Mouse (Mus musculus) embryonic fibroblast, embryonic 13.5 days (primary cell): ENCODE results near the gene Terf2ip.

Source experiments
- CTCF ChIP-seq: IDR thresholded peaks from 2 replicates; pipeline ENCODE4 v1.5.1; 2011; ENCODE audit warnings: mild to moderate bottlenecking, control low read depth, low read length, moderate library complexity, borderline replicate concordance; ENCODE audit not compliant: insufficient read depth
- POLR2A ChIP-seq: IDR thresholded peaks from 2 replicates; pipeline ENCODE4 v1.6.1; 2011; ENCODE audit warnings: low read depth, mild to moderate bottlenecking, control low read depth, low read length, moderate library complexity

GRCm38 (mm10) chr8:112048293-112048692 is 37.1 kb downstream of the Terf2ip start:
- TF ChIP-seq CTCF, result no peak
- TF ChIP-seq POLR2A, result no peak
